Mouse (Mus musculus) retina, adult 2 months (tissue): Measurements from ENCODE around the gene Sptbn4.
A peak's percentile ranks its signal among the peaks of the same experiment; 100 is the strongest.
"Not testable (repeated sequence)": the region's sequence is repeated elsewhere in the genome, so short reads cannot be mapped to it uniquely, and the experiment has no call there.

Source experiments
- DNase-seq: peaks from one replicate; pipeline ENCODE4 v3.0.0-alpha.2; 2012; ENCODE audit warnings: low read depth, low spot score

The Sptbn4 gene

GRCm38 (mm10) chr7:27447419-27448286, at the start of gene Sptbn4, which contains the start of gene Blvrb:
Gene Sptbn4, minus strand, starts transcription at chr7:27447686.
Gene Blvrb, plus strand, starts transcription at chr7:27447978.
- DNase-seq, result peak; percentile 89

- not testable (repeated sequence) for DNase-seq
Observed at GRCm38 (mm10) chr7:27494659-27495367, 47.3 kb upstream of the Sptbn4 start.

- no peak for DNase-seq
Observed at GRCm38 (mm10) chr7:27493450-27493849, 46.0 kb upstream of the Sptbn4 start.

GRCm38 (mm10) chr7:27493022-27493421, 45.5 kb upstream of the Sptbn4 start:
- DNase-seq, result no peak

GRCm38 (mm10) chr7:27491856-27492255, 44.4 kb upstream of the Sptbn4 start:
- no peak for DNase-seq

GRCm38 (mm10) chr7:27490543-27491329, 43.2 kb upstream of the Sptbn4 start:
- DNase-seq, result no peak

GRCm38 (mm10) chr7:27490227-27490542, 42.7 kb upstream of the Sptbn4 start:
- DNase-seq, result no peak

GRCm38 (mm10) chr7:27489270-27489869, 41.9 kb upstream of the Sptbn4 start:
- no peak for DNase-seq

GRCm38 (mm10) chr7:27487740-27488268, 40.3 kb upstream of the Sptbn4 start:
- DNase-seq, result no peak

- DNase-seq, result peak; percentile 96
Observed at GRCm38 (mm10) chr7:27486770-27487697, 39.5 kb upstream of the Sptbn4 start, which contains the start of gene Sertad1. Gene Sertad1, plus strand, starts transcription at chr7:27486910.

GRCm38 (mm10) chr7:27486102-27486769, 38.8 kb upstream of the Sptbn4 start:
- DNase-seq, result no peak

GRCm38 (mm10) chr7:27483860-27484259, 36.4 kb upstream of the Sptbn4 start:
- DNase-seq, result no peak

- no peak for DNase-seq
Observed at GRCm38 (mm10) chr7:27481627-27481969, 34.1 kb upstream of the Sptbn4 start.

- no peak for DNase-seq
Observed at GRCm38 (mm10) chr7:27480927-27481626, 33.6 kb upstream of the Sptbn4 start.

GRCm38 (mm10) chr7:27480506-27480905, 33.0 kb upstream of the Sptbn4 start:
- no peak for DNase-seq

GRCm38 (mm10) chr7:27479750-27480149, 32.3 kb upstream of the Sptbn4 start:
- no peak for DNase-seq

- no peak for DNase-seq
Observed at GRCm38 (mm10) chr7:27478561-27478960, 31.1 kb upstream of the Sptbn4 start.

- DNase-seq, result no peak
Observed at GRCm38 (mm10) chr7:27476098-27476635, 28.7 kb upstream of the Sptbn4 start.

- DNase-seq, result no peak
Observed at GRCm38 (mm10) chr7:27475596-27475995, 28.1 kb upstream of the Sptbn4 start.
